Mouse (Mus musculus): Measurements from ENCODE around the gene Clca3a2. TPM values are rescaled to one million over a fixed set of nuclear protein-coding genes. Genes with fewer than 3 reads are reported as not detected.
"Not testable (repeated sequence)": the region's sequence is repeated elsewhere in the genome, so short reads cannot be mapped to it uniquely, and the experiment has no call there.

Gene Clca3a2
- 1.6 and 3.1 TPM in 2 replicates for polyA plus RNA-seq (2015; fragmentation: Nextera tagmentation; extraction: Ambion mirVana)

DNA sequence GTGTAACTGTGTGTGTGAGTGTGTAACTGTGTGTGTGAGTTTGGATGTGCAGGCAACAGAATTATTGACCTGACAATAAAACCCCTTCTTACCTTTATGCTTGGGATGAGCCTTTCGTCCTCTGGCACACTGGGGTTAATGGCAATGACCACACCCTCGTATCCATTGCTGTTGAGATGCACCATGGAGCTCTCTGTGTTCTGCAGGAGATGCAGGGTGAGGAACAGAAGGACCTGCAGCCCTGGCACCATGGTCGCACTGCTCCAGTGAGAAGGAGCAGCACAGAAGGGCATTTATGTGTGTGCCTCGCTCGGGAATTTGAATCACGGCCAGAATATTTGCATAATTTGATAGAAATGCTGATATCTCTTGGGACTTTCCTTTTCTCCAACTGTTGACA, at the start of gene Clca3a2:
Clca3a2 (minus strand) TSS at position 276 of the 400 bp plus-strand sequence.
- H3K4me2 ChIP-seq; H3K27ac ChIP-seq; H3K9ac ChIP-seq; H3K27me3 ChIP-seq (replicated peaks); H3K4me1 ChIP-seq; H3K36me3 ChIP-seq; H3K9me3 ChIP-seq; H3K4me3 ChIP-seq (replicated peaks): not testable (repeated sequence)
- WGBS = 76% methylated on average over 6 of the region's 6 CpGs
- ATAC-seq (ENCODE audit: insufficient read depth, low FRiP score, low read depth) = peak; percentile 47; the same call in 1 of the 2 replicates

DNA sequence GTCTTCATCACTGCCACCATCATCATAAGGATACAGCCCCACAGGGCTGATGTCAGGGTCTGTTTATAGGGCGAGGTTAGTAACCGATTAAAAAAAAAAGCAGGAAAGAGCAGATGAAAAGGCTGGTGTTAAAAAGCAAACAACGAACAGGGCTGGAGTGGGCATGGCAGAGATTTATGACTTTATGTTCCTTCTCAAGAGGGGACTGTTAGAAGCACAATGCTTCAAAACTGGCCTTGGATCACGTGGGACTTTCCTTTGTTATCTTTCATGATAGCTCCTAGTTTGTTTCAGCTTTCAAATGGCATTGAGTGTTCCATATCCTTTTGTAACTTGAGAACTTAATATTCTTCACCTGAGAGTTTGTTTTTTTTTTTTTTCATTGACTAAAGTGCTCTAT, 30.3 kb upstream of the Clca3a2 start:
- no peak overlapping the region for H3K9ac ChIP-seq
- no peak overlapping the region for H3K27ac ChIP-seq
- H3K9me3 ChIP-seq = no peaks in the 10 kb centered on the region
- no peaks in the 10 kb centered on the region for H3K4me1 ChIP-seq
- H3K4me2 ChIP-seq = no peak overlapping the region
- H3K27me3 ChIP-seq (replicated peaks) = no peaks in the 10 kb centered on the region
- no peaks in the 10 kb centered on the region for H3K36me3 ChIP-seq
- 0 out of 2 replicates have a peak, but pooled peaks have one; percentile 31 for ATAC-seq (ENCODE audit: insufficient read depth, low FRiP score, low read depth)
- no peak overlapping the region for H3K4me3 ChIP-seq (replicated peaks)
- 18% methylated on average over 4 of the region's 4 CpGs for WGBS

DNA sequence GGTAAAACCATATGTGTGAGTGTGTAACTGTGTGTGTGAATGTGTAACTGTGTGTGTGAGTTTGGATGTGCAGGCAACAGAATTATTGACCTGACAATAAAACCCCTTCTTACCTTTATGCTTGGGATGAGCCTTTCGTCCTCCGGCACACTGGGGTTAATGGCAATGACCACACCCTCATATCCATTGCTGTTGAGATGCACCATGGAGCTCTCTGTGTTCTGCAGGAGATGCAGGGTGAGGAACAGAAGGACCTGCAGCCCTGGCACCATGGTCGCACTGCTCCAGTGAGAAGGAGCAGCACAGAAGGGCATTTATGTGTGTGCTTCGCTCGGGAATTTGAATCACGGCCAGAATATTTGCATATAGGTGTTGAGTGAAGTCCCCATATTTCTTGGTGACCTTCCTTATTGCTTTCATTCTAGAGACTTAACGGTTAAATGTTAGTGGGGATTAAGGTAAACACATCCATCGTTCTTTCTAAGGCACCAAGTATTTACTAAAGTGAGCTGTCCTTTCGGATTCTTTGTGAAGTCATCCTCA, 29.8 kb upstream of the Clca3a2 start, which contains the start of gene Clca3b:
Clca3b (minus strand) TSS at position 344 of the 543 bp plus-strand sequence.
- H3K27ac ChIP-seq; H3K9me3 ChIP-seq; H3K9ac ChIP-seq; ATAC-seq (ENCODE audit: insufficient read depth, low FRiP score, low read depth); H3K4me2 ChIP-seq; H3K4me1 ChIP-seq; H3K27me3 ChIP-seq (replicated peaks); H3K36me3 ChIP-seq; H3K4me3 ChIP-seq (replicated peaks): not testable (repeated sequence)
- WGBS = 61% methylated on average over 9 of the region's 9 CpGs

DNA sequence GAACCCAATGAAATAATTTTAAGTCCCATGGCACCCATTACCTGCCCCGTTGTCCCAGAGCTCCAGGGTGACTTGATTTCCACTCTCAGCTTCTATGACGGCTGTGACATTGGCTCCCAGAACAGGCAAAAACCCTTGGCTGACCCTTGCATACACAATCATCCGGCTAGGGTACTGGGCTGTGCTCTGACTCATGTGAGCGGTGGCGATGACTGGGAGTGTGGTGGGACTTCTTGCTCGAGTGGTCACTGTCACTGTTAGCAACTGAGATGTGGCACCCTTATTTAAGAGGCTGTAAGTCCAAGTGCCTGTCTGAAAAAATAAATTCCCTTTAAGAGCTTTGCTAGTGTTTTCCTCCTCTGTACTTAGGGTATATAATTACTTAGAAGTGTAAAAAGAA, 8.0 kb upstream of the Clca3a2 start:
- Histone ChIP-seq H3K27me3 (replicated peaks) (no peaks in the 10 kb centered on the region), H3K4me2 (no peak overlapping the region), H3K9me3 (no peaks in the 10 kb centered on the region), H3K9ac (no peak overlapping the region), H3K27ac (no peak overlapping the region), H3K4me3 (replicated peaks) (no peak overlapping the region), H3K36me3 (no peaks in the 10 kb centered on the region), H3K4me1 (no peaks in the 10 kb centered on the region)
- no peak for ATAC-seq (ENCODE audit: insufficient read depth, low FRiP score, low read depth)
- WGBS = 79% methylated on average over 6 of the region's 6 CpGs

DNA sequence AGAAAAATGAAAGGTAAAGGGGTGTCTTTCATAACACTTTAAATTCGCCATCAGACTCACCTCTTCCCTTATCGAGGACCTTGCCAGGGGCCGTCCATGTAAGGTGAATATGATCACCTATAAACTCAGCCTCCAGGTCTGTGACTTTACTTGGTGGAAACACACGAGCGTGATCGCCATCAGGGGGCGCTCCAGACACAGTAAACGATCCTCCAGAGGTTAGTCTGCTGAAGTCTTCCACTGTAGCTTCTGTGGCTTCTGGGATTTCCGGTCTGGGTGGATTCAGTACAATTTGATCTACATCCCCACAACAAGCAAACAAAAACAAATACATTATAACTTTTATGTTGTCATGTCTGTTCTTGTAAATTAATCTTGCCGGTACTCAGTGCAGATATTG, 5.9 kb upstream of the Clca3a2 start:
- H3K27me3 ChIP-seq (replicated peaks) = no peaks in the 10 kb centered on the region
- no peak overlapping the region for H3K9ac ChIP-seq
- 11% methylated on average over 10 of the region's 10 CpGs for WGBS
- ATAC-seq (ENCODE audit: insufficient read depth, low FRiP score, low read depth) = no peak
- H3K27ac ChIP-seq = no peak overlapping the region
- no peak overlapping the region for H3K4me2 ChIP-seq
- no peak overlapping the region for H3K4me3 ChIP-seq (replicated peaks)
- no peaks in the 10 kb centered on the region for H3K4me1 ChIP-seq
- no peaks in the 10 kb centered on the region for H3K9me3 ChIP-seq
- H3K36me3 ChIP-seq = no peaks in the 10 kb centered on the region

DNA sequence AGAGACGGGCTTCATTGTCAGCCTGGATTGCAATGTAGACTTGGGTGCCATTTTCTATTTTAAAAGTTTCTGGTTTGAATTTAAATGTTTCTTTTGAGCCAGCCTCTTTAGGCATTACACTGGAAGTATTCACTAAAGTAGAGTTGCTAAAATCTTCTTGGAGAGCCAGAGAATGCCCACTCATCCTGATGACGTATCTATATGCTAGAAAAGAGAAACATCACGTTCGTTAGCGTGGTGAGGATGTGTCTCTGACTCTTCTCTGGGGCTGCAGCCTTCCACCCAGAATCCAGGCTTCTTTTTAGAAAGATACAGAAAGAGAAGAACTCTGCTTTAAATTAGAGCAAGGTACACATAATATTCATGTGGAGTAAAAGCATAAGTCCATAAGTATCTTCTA, 4.0 kb upstream of the Clca3a2 start:
- Histone ChIP-seq H3K4me2 (no peak overlapping the region), H3K4me1 (no peaks in the 10 kb centered on the region), H3K27ac (no peak overlapping the region), H3K36me3 (no peaks in the 10 kb centered on the region), H3K4me3 (replicated peaks) (no peak overlapping the region), H3K9ac (no peak overlapping the region), H3K27me3 (replicated peaks) (no peaks in the 10 kb centered on the region), H3K9me3 (no peaks in the 10 kb centered on the region)
- no peak for ATAC-seq (ENCODE audit: insufficient read depth, low FRiP score, low read depth)
- 87% methylated on average over 5 of the region's 5 CpGs for WGBS

DNA sequence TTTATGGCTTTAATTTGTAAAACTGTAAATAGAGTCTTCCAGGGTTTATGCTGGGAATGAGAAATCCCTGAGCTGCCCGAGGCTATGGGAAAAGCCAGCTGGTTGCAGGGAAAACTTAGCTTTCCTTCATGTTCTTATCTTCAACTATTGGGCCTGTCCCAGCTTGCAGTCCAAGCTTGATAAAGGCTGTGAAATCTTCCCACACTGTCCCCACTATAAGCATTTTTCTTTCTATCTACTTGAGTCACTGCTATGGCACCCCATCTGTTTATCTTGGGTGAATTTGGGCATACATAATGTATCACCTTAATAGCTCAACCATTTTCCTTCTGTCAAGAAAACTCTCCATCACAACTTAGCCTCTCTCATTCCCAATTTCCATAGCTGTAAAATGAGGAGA, 1.3 kb upstream of the Clca3a2 start:
- no peaks in the 10 kb centered on the region for H3K4me1 ChIP-seq
- no peak; the same call in 1 of the 2 replicates for ATAC-seq (ENCODE audit: insufficient read depth, low FRiP score, low read depth)
- H3K4me2 ChIP-seq = no peak overlapping the region
- no peak overlapping the region for H3K9ac ChIP-seq
- 41% methylated on average over 1 of the region's 1 CpGs for WGBS
- no peaks in the 10 kb centered on the region for H3K9me3 ChIP-seq
- H3K4me3 ChIP-seq (replicated peaks) = no peak overlapping the region
- H3K36me3 ChIP-seq = no peaks in the 10 kb centered on the region
- H3K27me3 ChIP-seq (replicated peaks) = no peaks in the 10 kb centered on the region
- no peak overlapping the region for H3K27ac ChIP-seq

DNA sequence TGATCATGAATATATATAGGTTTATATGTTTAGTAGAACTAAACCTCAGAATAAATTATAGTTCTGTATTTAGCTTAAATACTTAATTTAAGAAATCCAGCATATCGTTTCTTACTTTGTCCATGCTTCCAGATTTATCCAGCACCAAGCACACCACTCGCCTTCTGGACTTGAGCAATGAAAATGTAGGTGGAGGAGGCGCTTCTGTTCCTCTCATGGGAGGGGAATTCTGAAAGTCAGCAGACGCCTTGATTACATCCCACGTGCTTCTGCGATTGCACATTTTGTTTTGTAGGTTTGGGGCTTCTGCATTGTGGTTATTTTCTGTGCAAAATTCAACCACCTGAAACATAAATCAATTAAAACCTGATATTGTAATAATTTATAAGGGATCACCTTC, 6.0 kb downstream of the Clca3a2 start:
- not testable (repeated sequence) for H3K4me2 ChIP-seq; H3K36me3 ChIP-seq; H3K27me3 ChIP-seq (replicated peaks); H3K4me1 ChIP-seq; H3K4me3 ChIP-seq (replicated peaks); H3K9ac ChIP-seq; H3K9me3 ChIP-seq; ATAC-seq (ENCODE audit: insufficient read depth, low FRiP score, low read depth); H3K27ac ChIP-seq
- WGBS = 83% methylated on average over 6 of the region's 6 CpGs

DNA sequence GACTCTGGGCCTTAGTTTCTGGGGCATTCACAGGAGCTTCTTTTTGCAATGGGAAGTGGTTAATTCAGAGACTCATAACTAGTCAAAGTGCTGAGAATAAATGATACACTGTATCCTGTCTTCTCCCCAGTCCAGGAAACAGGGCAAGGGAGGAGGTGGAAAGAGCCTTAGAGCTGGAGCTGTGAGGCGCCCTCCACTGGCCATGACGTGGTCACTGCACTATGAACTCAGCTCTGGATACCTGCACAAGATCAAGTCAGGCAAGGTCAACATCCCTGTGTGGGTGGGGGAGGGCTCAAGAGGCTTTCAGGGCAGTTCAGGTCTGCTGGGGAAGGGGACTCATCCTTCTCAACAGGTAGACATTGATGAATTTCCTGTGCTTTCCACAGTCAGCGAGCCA, 7.5 kb downstream of the Clca3a2 start:
- no peak overlapping the region for H3K9ac ChIP-seq
- no peak for ATAC-seq (ENCODE audit: insufficient read depth, low FRiP score, low read depth)
- WGBS = 37% methylated on average over 3 of the region's 3 CpGs
- H3K4me2 ChIP-seq = no peak overlapping the region
- no peak overlapping the region for H3K27ac ChIP-seq
- H3K9me3 ChIP-seq = no peaks in the 10 kb centered on the region
- no peaks in the 10 kb centered on the region for H3K4me1 ChIP-seq
- no peaks in the 10 kb centered on the region for H3K36me3 ChIP-seq
- no peaks in the 10 kb centered on the region for H3K27me3 ChIP-seq (replicated peaks)
- no peak overlapping the region for H3K4me3 ChIP-seq (replicated peaks)

DNA sequence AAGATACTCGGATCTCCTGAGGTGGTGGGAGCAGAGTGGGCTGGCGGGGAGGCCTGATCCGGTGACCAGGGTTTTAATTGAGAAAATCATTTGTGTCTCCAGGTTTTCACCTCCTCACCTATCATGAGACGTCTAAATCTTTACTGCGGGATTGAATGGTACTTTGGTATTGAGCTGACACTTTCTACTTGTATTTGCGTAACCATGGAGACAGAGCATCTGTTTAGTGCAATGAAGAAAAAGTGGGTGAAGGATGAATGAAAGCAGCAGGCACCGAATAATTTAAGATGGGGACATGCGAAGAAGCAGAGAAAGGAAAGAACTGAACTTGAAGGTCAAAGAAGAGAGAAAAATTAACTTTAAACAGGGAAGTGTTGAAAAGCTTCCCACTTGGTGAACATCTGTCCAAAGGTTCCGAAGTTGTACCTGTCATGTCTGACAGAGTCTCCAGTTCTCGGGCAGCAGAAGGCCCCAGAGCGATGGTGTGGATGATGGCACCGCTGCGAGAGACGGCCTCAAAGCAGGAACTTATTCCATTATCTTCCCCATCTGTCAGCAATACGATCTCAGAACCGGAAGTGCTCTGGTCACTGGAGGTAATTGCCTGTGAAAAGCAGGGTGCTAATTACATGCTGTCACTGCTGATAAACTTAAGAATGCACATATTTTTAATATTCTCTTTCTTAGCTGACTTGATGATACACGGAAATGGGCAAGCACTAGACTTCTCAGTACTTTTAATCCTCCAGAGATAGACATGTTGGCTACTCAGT, 11.0 kb downstream of the Clca3a2 start:
- 74% methylated on average over 16 of the region's 17 CpGs for WGBS
- not testable (repeated sequence) for H3K9ac ChIP-seq; H3K27me3 ChIP-seq (replicated peaks); H3K4me3 ChIP-seq (replicated peaks); H3K36me3 ChIP-seq; H3K9me3 ChIP-seq; H3K4me2 ChIP-seq; ATAC-seq (ENCODE audit: insufficient read depth, low FRiP score, low read depth); H3K4me1 ChIP-seq; H3K27ac ChIP-seq

DNA sequence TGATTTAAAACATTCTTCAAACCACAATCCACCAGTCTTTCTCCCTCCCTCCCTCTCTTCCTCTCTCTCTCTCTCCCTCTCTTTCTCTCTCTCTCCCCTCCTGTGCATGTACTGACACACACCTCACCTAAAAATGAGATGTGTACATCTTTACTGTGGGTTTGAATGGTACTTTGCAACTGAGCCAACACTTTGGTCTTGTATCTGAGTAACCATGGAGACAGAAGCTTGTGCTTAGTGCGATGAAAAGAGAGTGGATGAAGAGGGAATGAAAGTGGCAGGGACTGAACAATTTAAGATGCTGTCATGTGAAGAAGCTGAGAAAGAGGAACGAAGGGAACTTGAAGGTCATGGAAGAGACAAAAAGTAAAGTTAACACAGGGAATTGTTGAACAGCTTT, 12.7 kb downstream of the Clca3a2 start:
- WGBS = 59% methylated on average over 2 of the region's 2 CpGs
- H3K27ac ChIP-seq; H3K9me3 ChIP-seq; H3K36me3 ChIP-seq; H3K9ac ChIP-seq; ATAC-seq (ENCODE audit: insufficient read depth, low FRiP score, low read depth); H3K27me3 ChIP-seq (replicated peaks); H3K4me2 ChIP-seq; H3K4me3 ChIP-seq (replicated peaks); H3K4me1 ChIP-seq: not testable (repeated sequence)

DNA sequence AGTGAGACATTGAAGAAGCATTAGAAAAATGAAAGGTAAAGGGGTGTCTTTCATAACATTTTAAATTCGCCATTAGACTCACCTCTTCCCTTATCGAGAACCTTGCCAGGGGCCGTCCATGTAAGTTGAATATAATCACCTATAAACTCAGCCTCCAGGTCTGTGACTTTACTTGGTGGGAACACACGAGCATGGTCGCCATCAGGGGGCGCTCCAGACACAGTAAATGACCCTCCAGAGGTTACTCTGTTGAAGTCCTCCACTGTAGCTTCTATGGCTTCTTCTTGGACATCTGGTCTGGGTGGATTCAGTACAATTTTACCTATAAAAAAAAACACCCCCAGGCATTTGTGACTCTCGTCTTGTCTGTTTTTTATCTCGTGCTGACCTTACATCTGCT, 17.4 kb downstream of the Clca3a2 start:
- no peaks in the 10 kb centered on the region for H3K36me3 ChIP-seq
- no peak overlapping the region for H3K27ac ChIP-seq
- 30% methylated on average over 8 of the region's 8 CpGs for WGBS

More for the DNA sequence above, 17.4 kb downstream of the Clca3a2 start:
- no peaks in the 10 kb centered on the region for H3K4me1 ChIP-seq
- no peaks in the 10 kb centered on the region for H3K27me3 ChIP-seq (replicated peaks)
- no peak for ATAC-seq (ENCODE audit: insufficient read depth, low FRiP score, low read depth)
- no peak overlapping the region for H3K4me3 ChIP-seq (replicated peaks)
- H3K4me2 ChIP-seq = no peak overlapping the region
- no peaks in the 10 kb centered on the region for H3K9me3 ChIP-seq
- no peak overlapping the region for H3K9ac ChIP-seq

All from stomach, embryonic 15.5 days (tissue).